Mouse (Mus musculus) stomach, postnatal 0 days (tissue): ENCODE measurements around the gene Auts2.

Experiments
- CTCF ChIP-seq: IDR thresholded peaks from 2 replicates; pipeline ENCODE4 v1.5.1; 2016; ENCODE audit warnings: antibody characterized with exemption, low read depth, mild to moderate bottlenecking, moderate library complexity
- EP300 ChIP-seq: optimal IDR thresholded peaks from 2 replicates; pipeline ENCODE3; 2016; ENCODE audit warnings: antibody characterized with exemption

DNA sequence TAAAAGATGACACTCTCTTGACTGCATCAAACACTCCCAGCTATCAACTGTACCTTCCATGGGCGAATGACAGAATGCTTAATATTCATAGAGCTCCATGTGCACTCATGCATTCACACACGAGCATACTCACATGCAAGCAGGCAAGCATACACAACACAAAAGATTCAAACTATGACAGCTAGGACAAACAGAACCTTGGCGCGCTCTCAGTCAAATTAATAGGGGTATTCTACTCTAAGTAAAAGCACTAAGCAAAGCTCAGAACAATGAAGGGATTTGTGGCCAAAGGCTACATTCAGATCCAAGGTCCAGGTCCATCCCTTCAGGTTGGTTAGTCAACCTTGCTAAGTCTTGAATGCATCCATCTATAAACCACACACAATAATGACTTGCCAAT, 219.5 kb downstream of the Auts2 start:
- TF ChIP-seq CTCF = no peak
- no peak for TF ChIP-seq EP300
